Mouse (Mus musculus): ENCODE measurements around the gene B3gntl1. TPM values are rescaled to one million over a fixed set of nuclear protein-coding genes. Genes with fewer than 3 reads are reported as not detected.

Gene B3gntl1
- total RNA-seq, 4 experiments from 2014 or later = 6.5 to 8.0 (median 7.0) TPM

DNA sequence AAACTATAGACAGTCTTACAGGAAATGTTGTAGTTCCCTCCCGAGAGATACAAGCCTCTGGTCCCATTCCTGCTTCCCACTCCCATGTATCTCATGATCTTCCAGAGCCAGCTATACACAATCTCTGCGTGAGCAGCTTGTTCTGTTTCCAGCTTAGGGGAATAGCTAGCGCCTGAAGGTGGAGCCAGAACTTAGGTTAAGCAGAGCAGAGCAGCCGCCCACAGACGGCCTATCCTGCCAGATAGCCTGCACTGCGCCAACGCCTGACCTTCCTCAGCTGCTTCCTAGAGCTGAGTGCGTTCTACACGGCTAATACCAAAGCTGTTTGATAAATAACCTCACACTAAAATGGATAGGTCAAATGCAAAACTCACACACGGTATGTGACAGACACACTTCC lies 23.1 kb downstream of the B3gntl1 start:
- DNase-seq (ENCODE audit: low spot score in 2 of 2) = peak in 1 of 2 experiments; percentile 52

- DNase-seq (ENCODE audit: low spot score in 2 of 2) = no peak
Observed at GRCm38 (mm10) chr11:121648166-121648565, 24.8 kb downstream of the B3gntl1 start.

- DNase-seq (ENCODE audit: low spot score in 2 of 2) = no peak
Observed at GRCm38 (mm10) chr11:121647321-121647720, 25.6 kb downstream of the B3gntl1 start.

DNA sequence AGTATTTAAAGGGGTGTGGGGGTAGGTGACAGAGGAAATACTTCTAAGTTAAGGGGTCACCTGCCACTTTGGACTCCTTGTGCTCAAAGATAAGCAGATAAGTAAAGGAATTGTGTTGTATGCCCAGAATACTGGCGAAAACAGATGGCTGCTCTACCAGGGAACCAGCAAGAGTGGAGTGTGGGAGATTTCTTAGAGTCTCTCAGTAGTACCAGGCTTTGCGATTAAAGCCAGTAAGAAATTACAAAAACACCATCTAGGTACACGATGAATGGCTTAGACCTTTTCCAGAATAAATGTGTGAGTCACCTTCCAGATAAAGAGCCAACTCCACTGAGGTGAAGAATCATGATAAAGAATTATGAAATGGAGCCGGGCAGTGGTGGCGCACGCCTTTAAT lies 27.6 kb downstream of the B3gntl1 start:
- DNase-seq (ENCODE audit: low spot score in 2 of 2) = no peak

GRCm38 (mm10) chr11:121641501-121642145 lies 31.3 kb downstream of the B3gntl1 start:
- DNase-seq (ENCODE audit: low spot score in 2 of 2) = no peak

- no peak for DNase-seq (ENCODE audit: low spot score in 2 of 2)
Observed at GRCm38 (mm10) chr11:121636646-121637045, 36.3 kb downstream of the B3gntl1 start.

DNA sequence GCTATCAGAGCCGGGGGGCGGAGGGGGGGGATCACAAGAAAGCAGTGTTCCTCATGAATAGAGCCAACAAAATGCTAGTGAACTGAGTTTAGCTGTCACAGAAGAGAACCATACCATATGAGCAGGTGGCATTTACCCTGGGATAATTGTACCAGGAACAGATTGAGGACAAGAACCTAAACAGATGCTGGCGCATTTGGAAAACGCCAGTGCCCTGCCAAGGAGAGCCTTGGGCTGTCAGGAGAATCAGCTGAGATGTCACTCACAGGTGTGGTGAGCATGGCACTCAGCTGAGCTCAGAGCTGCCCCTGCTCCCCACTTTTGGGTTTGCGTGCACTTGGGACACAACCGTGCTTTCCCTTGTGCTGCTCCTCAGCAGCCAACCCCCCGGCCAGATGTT lies 41.5 kb downstream of the B3gntl1 start:
- DNase-seq (ENCODE audit: low spot score in 2 of 2) = no peak

GRCm38 (mm10) chr11:121630406-121630805 lies 42.5 kb downstream of the B3gntl1 start:
- DNase-seq (ENCODE audit: low spot score in 2 of 2) = no peak

- DNase-seq (ENCODE audit: low spot score in 2 of 2) = no peak
Observed at GRCm38 (mm10) chr11:121629529-121629928, 43.4 kb downstream of the B3gntl1 start.

DNA sequence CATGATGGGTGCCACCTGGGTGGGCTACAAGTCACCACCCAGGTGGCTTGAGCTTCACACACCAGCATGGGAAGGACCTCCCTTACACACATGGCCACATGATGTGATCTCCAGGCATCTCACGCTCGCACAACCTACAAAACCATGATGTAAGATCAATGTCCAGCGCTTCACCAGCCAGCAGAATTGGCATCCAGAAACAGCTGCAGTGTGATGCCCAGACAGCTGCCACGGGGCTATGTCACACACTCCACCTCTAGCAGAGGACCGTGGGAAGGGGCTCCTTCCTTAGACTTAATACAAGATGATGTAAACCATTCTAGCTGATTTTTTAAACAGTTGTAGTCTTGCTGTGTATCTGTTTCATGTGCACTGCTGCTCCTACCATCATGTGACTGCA lies 45.4 kb downstream of the B3gntl1 start:
- no peak for DNase-seq (ENCODE audit: low spot score in 2 of 2)

DNA sequence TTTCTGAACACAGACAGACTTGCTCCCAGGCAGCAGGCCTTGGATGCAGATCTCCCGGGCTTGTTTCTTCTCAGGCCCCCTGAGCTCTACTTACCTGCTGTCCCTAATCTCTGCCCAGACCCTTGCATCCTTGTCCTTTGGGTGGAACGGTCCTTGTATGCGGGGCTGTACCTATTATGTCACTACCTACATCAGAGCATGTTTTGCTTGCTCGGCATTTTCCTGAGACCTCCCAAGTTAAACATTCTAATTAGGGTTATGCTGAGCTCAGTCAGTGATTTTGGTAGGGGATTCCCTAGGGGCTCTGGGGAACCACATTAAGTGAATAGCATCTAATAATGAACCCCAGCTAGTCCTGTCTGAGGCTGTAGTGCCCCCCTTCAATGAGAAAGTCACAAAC lies 47.9 kb downstream of the B3gntl1 start:
- no peak for DNase-seq (ENCODE audit: low spot score in 2 of 2)

DNA sequence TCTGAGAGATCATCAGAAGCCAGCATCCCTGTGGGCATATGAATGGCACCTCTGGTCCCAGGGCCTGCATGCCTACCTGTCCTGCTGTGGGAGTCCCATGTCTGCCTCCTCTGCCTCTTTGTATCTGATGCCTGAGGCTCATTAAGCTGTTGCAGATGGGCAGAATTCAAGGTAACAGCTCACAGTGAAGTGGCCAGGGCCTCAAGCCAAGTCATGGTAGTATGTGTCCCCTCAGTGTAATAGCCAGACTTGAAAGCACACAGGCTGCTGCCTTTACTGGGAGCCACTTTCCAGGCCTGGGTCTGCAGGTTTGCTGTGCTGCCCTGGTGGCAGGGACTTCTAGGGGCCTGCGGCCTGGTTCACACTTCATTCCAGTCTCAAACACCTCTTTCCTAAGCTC lies 55.6 kb downstream of the B3gntl1 start:
- no peak for DNase-seq (ENCODE audit: low spot score in 2 of 2)

DNA sequence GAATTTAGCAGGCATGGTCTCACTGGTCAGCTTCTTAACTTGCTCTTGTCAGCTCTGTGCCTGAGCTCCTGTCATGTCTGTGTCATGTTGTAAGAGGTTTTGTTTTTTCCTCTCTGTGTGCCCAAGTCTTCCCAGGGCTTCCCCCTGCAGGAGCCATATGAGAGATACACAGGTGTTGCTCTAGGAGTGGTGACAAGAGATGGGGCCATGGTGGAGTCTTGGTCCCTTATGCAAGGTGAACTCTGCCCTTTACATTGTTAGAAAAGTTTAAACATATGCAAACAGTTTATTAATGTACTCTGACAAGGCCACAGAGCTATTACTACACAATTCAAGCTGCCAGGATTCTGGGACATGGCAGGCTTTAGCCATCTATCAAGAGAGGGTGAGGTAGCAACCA lies 56.5 kb downstream of the B3gntl1 start:
- no peak for DNase-seq (ENCODE audit: low spot score in 2 of 2)

DNA sequence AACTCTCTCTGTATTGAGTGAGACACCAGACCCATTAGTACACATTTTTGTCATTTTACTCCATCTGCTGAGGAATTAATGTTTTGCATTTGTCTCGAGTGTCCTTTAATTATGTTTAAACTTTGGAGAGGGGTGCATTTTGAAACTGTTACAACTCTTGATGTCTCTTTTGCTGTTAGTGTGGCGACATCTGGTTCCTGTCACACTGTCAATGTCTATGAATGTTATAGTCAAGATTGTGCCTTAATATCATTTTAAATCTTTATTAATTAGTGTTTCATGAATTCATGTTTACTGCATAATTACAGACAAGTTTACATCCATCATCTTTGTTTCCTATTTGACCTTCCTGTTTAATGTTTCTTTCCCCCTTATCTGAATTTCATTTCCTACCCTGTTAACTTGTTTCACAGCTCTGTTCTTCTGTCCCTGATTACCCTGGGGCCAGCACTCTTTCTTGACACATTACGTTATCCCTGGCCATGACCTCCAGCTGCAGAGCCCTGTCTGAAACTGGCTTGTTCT lies 56.9 kb downstream of the B3gntl1 start:
- no peak for DNase-seq (ENCODE audit: low spot score in 2 of 2)

DNA sequence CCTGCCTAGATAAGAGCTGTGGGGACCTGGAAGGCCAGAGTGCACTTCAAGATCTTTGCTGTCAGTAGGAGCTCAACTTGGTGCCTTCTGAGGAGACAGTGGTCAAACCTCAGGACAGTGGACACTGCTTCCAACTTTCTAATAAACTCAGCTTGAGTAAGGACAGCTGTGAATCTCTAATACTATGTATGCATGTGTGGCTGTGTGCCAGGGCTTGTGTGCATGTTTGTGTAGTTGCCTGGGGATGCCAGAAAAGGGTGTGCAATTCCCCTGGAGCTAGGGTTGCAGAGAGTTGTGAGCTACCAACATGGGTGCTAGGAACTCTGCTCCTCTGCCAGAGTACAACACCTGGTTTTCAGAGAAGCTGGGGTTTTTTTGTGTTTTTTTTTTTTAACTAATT lies 62.0 kb downstream of the B3gntl1 start:
- DNase-seq (ENCODE audit: low spot score in 2 of 2) = no peak

DNA sequence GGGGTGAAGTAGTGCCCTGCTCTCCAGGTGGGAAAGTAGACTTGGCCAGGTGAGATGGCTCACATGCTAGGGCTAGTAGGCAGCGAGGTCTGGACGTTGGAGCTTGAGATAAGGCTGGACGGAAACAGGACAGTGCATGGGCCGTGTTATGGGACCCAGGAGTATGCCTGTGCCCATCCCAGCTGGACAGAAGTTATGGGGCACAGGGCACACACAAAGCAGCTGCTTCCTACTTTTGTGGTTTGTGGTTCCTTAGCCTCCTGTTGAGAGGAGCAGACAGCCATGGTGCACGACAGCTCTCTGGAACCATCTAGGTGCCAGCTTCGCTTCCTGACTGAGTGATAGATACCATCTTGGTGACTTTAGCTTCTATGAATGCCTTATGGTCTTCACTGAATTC lies 67.3 kb downstream of the B3gntl1 start:
- no peak for DNase-seq (ENCODE audit: low spot score in 2 of 2)

- DNase-seq (ENCODE audit: low spot score in 2 of 2) = no peak
Observed at GRCm38 (mm10) chr11:121601422-121601821, 71.5 kb downstream of the B3gntl1 start.

DNA sequence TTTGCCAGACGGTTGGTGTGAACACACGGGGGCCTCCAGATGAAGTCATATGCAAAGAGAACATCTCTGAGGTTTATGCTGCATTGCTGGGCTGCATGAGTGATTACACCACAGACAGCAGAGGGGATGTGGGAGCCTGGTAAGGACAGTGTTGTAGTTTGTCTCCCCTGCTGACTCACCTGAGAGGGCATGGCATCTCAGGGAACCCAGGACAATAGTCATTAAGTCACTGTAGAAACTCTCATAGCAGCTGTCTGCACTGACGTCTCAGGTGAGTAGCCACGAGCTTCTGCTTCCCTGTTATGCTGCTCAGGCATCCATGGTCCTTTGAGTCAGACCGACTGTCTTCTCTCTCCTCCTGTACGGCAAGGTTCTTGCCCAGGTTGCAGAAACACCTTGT lies 75.7 kb downstream of the B3gntl1 start:
- DNase-seq (ENCODE audit: low spot score in 2 of 2) = no peak

GRCm38 (mm10) chr11:121581856-121582255 lies 91.1 kb downstream of the B3gntl1 start:
- DNase-seq (ENCODE audit: low spot score in 2 of 2) = peak in 1 of 2 experiments; percentile 33

Measured in left cerebral cortex, adult 8-10 months (tissue).